Mouse (Mus musculus) CH12.LX (cell line): ENCODE measurements around the gene Tma16. TPM values are rescaled to one million over a fixed set of nuclear protein-coding genes. Genes with fewer than 3 reads are reported as not detected.
A peak's percentile ranks its signal among the peaks of the same experiment; 100 is the strongest.

ENCODE experiments used
- DNase-seq: peaks from one replicate; pipeline ENCODE4 v3.0.0-alpha.2; 2013; ENCODE audit errors: extremely low read depth
- H3K27ac ChIP-seq: 2 replicates; pipeline ENCODE4 v1.5.1; 2012; ENCODE audit warnings: low read depth, mild to moderate bottlenecking, control low read depth, moderate library complexity; ENCODE audit not compliant: insufficient read depth
- H3K27me3 ChIP-seq: replicated peaks from 2 replicates; pipeline ENCODE3; 2012; ENCODE audit warnings: inconsistent platforms
- H3K36me3 ChIP-seq, 2 experiments: replicated peaks in 1 of 2; 2 replicates each; pipeline versions ENCODE3 to v1.6.1; 2012; ENCODE audit warnings: inconsistent platforms in 1 of 2, low read length in 1 of 2, mild to moderate bottlenecking in 1 of 2, mixed read lengths in 1 of 2, moderate library complexity in 1 of 2; ENCODE audit not compliant: control insufficient read depth in 1 of 2, insufficient read depth in 1 of 2
- H3K4me1 ChIP-seq, 2 experiments: 2 replicates each; pipeline ENCODE4 v1.6.1; 2012; ENCODE audit warnings: inconsistent platforms in 1 of 2, moderate library complexity in 1 of 2; ENCODE audit not compliant: insufficient read depth in 2 of 2, control insufficient read depth in 1 of 2
- H3K4me2 ChIP-seq: 2 replicates; pipeline ENCODE4 v1.6.1; 2012; ENCODE audit warnings: low read depth, mild to moderate bottlenecking, control low read depth; ENCODE audit not compliant: poor library complexity, insufficient read depth, severe bottlenecking
- H3K4me3 ChIP-seq, 3 experiments: fragments of 150-350 bp in 1 of 3; sonication (generic) in 1 of 3; replicated peaks in 1 of 3; 2 replicates each; pipeline versions ENCODE3 to v1.5.1; 2011 to 2012; ENCODE audit warnings: low read depth in 2 of 3, low read length in 2 of 3, mild to moderate bottlenecking in 2 of 3, moderate library complexity in 2 of 3, control low read depth in 1 of 3, improper control_type of control experiment in 1 of 3, inconsistent platforms in 1 of 3, mixed read lengths in 1 of 3; ENCODE audit not compliant: poor library complexity in 1 of 3
- H3K79me2 ChIP-seq: replicated peaks from 2 replicates; pipeline ENCODE4 v1.6.1; 2012; ENCODE audit warnings: mild to moderate bottlenecking, moderate library complexity; ENCODE audit not compliant: control insufficient read depth, poor library complexity, insufficient read depth, severe bottlenecking; ENCODE audit errors: extremely low read depth
- H3K9ac ChIP-seq: 2 replicates; pipeline ENCODE4 v1.6.1; 2012; ENCODE audit warnings: low read depth, mild to moderate bottlenecking, control low read depth, moderate library complexity; ENCODE audit not compliant: insufficient read depth
- H3K9me3 ChIP-seq: replicated peaks from 2 replicates; pipeline ENCODE3; 2012; ENCODE audit warnings: low read length, inconsistent platforms, mixed read lengths
- CHD1 ChIP-seq: IDR thresholded peaks from 2 replicates; pipeline ENCODE4 v1.6.1; 2012; ENCODE audit warnings: low read depth, low read length, improper control_type of control experiment, inconsistent platforms
- CHD2 ChIP-seq: IDR thresholded peaks from 2 replicates; pipeline ENCODE4 v1.6.1; 2011; ENCODE audit warnings: low read length, improper control_type of control experiment
- CTCF ChIP-seq, 2 experiments: IDR thresholded peaks in 1 of 2; conservative IDR thresholded peaks in 1 of 2; 2 replicates each; pipeline ENCODE4 v1.5.1; 2011 to 2012; ENCODE audit warnings: low read depth in 2 of 2, low read length in 2 of 2, improper control_type of control experiment in 1 of 2, inconsistent platforms in 1 of 2, mild to moderate bottlenecking in 1 of 2, moderate library complexity in 1 of 2
- E2F4 ChIP-seq: IDR thresholded peaks from 2 replicates; pipeline ENCODE4 v1.6.1; 2011; ENCODE audit warnings: low read depth, low read length, improper control_type of control experiment; ENCODE audit not compliant: insufficient replicate concordance
- ELF1 ChIP-seq: IDR thresholded peaks from 2 replicates; pipeline ENCODE4 v1.6.1; 2014; ENCODE audit warnings: low read depth, mild to moderate bottlenecking, inconsistent platforms, low read length, improper control_type of control experiment
- EP300 ChIP-seq: IDR thresholded peaks from 2 replicates; pipeline ENCODE4 v1.6.1; 2011; ENCODE audit warnings: low read length, improper control_type of control experiment
- ETS1 ChIP-seq: conservative IDR thresholded peaks from 2 replicates; pipeline ENCODE4 v1.6.1; 2012; ENCODE audit warnings: low read depth, mild to moderate bottlenecking, inconsistent platforms, low read length, improper control_type of control experiment, moderate library complexity
- GABPA ChIP-seq: IDR thresholded peaks from 2 replicates; pipeline ENCODE4 v1.6.1; 2012; ENCODE audit warnings: low read depth, low read length, improper control_type of control experiment, inconsistent platforms; ENCODE audit not compliant: insufficient replicate concordance
- HCFC1 ChIP-seq: IDR thresholded peaks from 2 replicates; pipeline ENCODE4 v1.6.1; 2012; ENCODE audit warnings: low read depth, mild to moderate bottlenecking, inconsistent platforms, low read length, improper control_type of control experiment
- IRF4 ChIP-seq: IDR thresholded peaks from 2 replicates; pipeline ENCODE4 v1.6.1; 2014; ENCODE audit warnings: low read depth, mild to moderate bottlenecking, inconsistent platforms, low read length, improper control_type of control experiment
- JUN ChIP-seq: IDR thresholded peaks from 2 replicates; pipeline ENCODE4 v1.6.1; 2011; ENCODE audit warnings: low read depth, mild to moderate bottlenecking, low read length, improper control_type of control experiment, moderate library complexity; ENCODE audit not compliant: insufficient read depth
- JUND ChIP-seq: conservative IDR thresholded peaks from 2 replicates; pipeline ENCODE4 v1.6.1; 2011; ENCODE audit warnings: low read depth, low read length, improper control_type of control experiment
- MAZ ChIP-seq: IDR thresholded peaks from 2 replicates; pipeline ENCODE4 v1.6.1; 2012; ENCODE audit warnings: low read depth, mild to moderate bottlenecking, inconsistent platforms, low read length, improper control_type of control experiment, moderate library complexity
- MEF2A ChIP-seq: IDR thresholded peaks from 2 replicates; pipeline ENCODE4 v1.6.1; 2014; ENCODE audit warnings: low read depth, mild to moderate bottlenecking, inconsistent platforms, low read length, improper control_type of control experiment, borderline replicate concordance
- MXI1 ChIP-seq: IDR thresholded peaks from 2 replicates; pipeline ENCODE4 v1.6.1; 2011; ENCODE audit warnings: mild to moderate bottlenecking, low read depth, low read length, improper control_type of control experiment
- MYC ChIP-seq: IDR thresholded peaks from 2 replicates; pipeline ENCODE4 v1.6.1; 2011; ENCODE audit warnings: low read depth, mild to moderate bottlenecking, improper control_type of control experiment, low read length
- NELFE ChIP-seq: IDR thresholded peaks from 2 replicates; pipeline ENCODE4 v1.6.1; 2011; ENCODE audit warnings: low read depth, low read length, improper control_type of control experiment
- NRF1 ChIP-seq: IDR thresholded peaks from 2 replicates; pipeline ENCODE4 v1.6.1; 2014; ENCODE audit warnings: low read depth, mild to moderate bottlenecking, inconsistent platforms, low read length, improper control_type of control experiment, moderate library complexity
- POLR2A ChIP-seq: IDR thresholded peaks from 2 replicates; pipeline ENCODE4 v1.6.1; 2011; ENCODE audit warnings: low read depth, mild to moderate bottlenecking, improper control_type of control experiment, low read length
- POLR2AphosphoS2 ChIP-seq: IDR thresholded peaks from 2 replicates; pipeline ENCODE4 v1.6.1; 2011; ENCODE audit warnings: low read depth, low read length, improper control_type of control experiment
- RAD21 ChIP-seq: IDR thresholded peaks from 2 replicates; pipeline ENCODE4 v1.6.1; 2011; ENCODE audit warnings: low read depth, mild to moderate bottlenecking, low read length, improper control_type of control experiment, moderate library complexity
- RCOR1 ChIP-seq: conservative IDR thresholded peaks from 2 replicates; pipeline ENCODE4 v1.6.1; 2012; ENCODE audit warnings: low read depth, mild to moderate bottlenecking, inconsistent platforms, low read length, improper control_type of control experiment
- SIN3A ChIP-seq: IDR thresholded peaks from 2 replicates; pipeline ENCODE4 v1.6.1; 2012; ENCODE audit warnings: low read length, improper control_type of control experiment, inconsistent platforms
- SMC3 ChIP-seq: IDR thresholded peaks from 2 replicates; pipeline ENCODE4 v1.6.1; 2011; ENCODE audit warnings: low read depth, low read length, improper control_type of control experiment
- TBP ChIP-seq: conservative IDR thresholded peaks from 2 replicates; pipeline ENCODE4 v1.6.1; 2011; ENCODE audit warnings: low read depth, low read length, improper control_type of control experiment
- TCF12 ChIP-seq: IDR thresholded peaks from 2 replicates; pipeline ENCODE4 v1.6.1; 2014; ENCODE audit warnings: low read depth, mild to moderate bottlenecking, inconsistent platforms, low read length, improper control_type of control experiment
- UBTF ChIP-seq: IDR thresholded peaks from 2 replicates; pipeline ENCODE4 v1.6.1; 2012; ENCODE audit warnings: low read depth, mild to moderate bottlenecking, inconsistent platforms, low read length, improper control_type of control experiment, moderate library complexity
- USF1 ChIP-seq: IDR thresholded peaks from 2 replicates; pipeline ENCODE4 v1.6.1; 2014; ENCODE audit warnings: low read depth, mild to moderate bottlenecking, inconsistent platforms, low read length, improper control_type of control experiment
- USF2 ChIP-seq: conservative IDR thresholded peaks from 2 replicates; pipeline ENCODE4 v1.6.1; 2011; ENCODE audit warnings: low read depth, low read length, improper control_type of control experiment
- ZC3H11A ChIP-seq: IDR thresholded peaks from 2 replicates; pipeline ENCODE4 v1.6.1; 2012; ENCODE audit warnings: low read depth, mild to moderate bottlenecking, inconsistent platforms, low read length, improper control_type of control experiment
- ZKSCAN1 ChIP-seq: IDR thresholded peaks from 2 replicates; pipeline ENCODE4 v1.6.1; 2012; ENCODE audit warnings: low read depth, inconsistent platforms, low read length, improper control_type of control experiment, borderline replicate concordance
- ZMIZ1 ChIP-seq: IDR thresholded peaks from 2 replicates; pipeline ENCODE4 v1.6.1; 2012; ENCODE audit warnings: low read depth, mild to moderate bottlenecking, inconsistent platforms, low read length, improper control_type of control experiment
- dilution Hi-C: fragments of 300-500 bp; cut with MboI; formaldehyde crosslinking; loops from 2 replicates; pipeline ENCODE4 v1.14.3; 2020; ENCODE audit warnings: low sequenced_read_pairs; ENCODE audit not compliant: extremely low pct_unique_long_range_greater_than_20kb, extremely low pct_ligation_motif_present
- in situ Hi-C: fragments of 300-500 bp; cut with MboI; formaldehyde crosslinking; loops from 3 replicates; pipeline ENCODE4 v1.14.3; 2019; ENCODE audit warnings: low sequenced_read_pairs, low pct_ligation_motif_present, low pct_unique_long_range_greater_than_20kb, mixed read lengths
- polyA plus RNA-seq: library from polyadenylated mRNA; unstranded; fragments of >175 nt; gene quantifications from 2 replicates; pipeline ENCODE4 v1.2.1, GENCODE M21; 2012; ENCODE audit warnings: low read depth; ENCODE audit not compliant: insufficient read length
- total RNA-seq, 2 experiments: library from RNA; depleted of rRNA; stranded (reverse); fragments of 300-350 nt in 1 of 2; fragments of >200 nt in 1 of 2; gene quantifications; 2 replicates each; pipeline ENCODE4 v1.2.3; 2012 to 2014

The Tma16 gene
- total and polyA plus RNA-seq, 3 experiments: 13.7 to 36.5 (median 36.0) TPM

DNA sequence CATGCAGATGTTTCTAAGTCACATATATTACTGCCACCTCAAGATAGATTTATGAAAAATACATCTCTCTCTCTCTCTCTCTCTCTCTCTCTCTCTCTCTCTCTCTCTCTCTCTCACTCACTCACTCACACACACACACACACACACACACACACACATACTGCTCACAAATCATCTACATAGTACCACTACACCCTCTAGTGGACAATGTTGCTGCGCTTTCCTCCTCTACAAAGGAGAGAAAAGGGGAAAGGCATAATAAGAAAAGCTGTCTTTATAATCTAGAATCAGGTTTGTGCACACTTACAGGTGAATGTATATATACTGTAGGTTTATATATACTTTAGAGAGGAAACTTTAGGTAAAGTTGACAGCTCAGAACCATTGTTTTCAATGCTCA is 43.6 kb downstream of the Tma16 start:
- no peak for TF ChIP-seq JUND
- no peak for TF ChIP-seq ZKSCAN1
- TF ChIP-seq SMC3: peak; percentile 70
- TF ChIP-seq RAD21: peak; percentile 75
- no peak for TF ChIP-seq NELFE
- no peak for TF ChIP-seq NRF1
- no peak for TF ChIP-seq TCF12
- TF ChIP-seq MEF2A: no peak
- peak; percentile 19 to 78; a peak in 2 of 4 replicates for TF ChIP-seq CTCF (conservative IDR thresholded peaks at IDR 0.05 in 1 of 2, IDR thresholded peaks at IDR 0.05 in 1 of 2; ENCODE audit: low read depth in 2 of 2, low read length in 2 of 2)
- TF ChIP-seq CHD2: no peak
- TF ChIP-seq ZC3H11A: no peak
- no peak overlapping the region for H3K9ac ChIP-seq
- in situ Hi-C loops: loop anchor here (25.0 kb wide), 1 partner anchor 1280 kb away; no protein-coding TSS in a partner anchor
- peak; percentile 63 for DNase-seq
- peaks cover 11 to 31% of the 10 kb centered on the region in 2 experiments for H3K4me1 ChIP-seq
- H3K4me2 ChIP-seq: no peak overlapping the region
- H3K27ac ChIP-seq: no peak overlapping the region
- H3K79me2 ChIP-seq: no peaks in the 10 kb centered on the region
- H3K9me3 ChIP-seq: no peaks in the 10 kb centered on the region
- H3K4me3 ChIP-seq: no peak overlapping the region
- no peaks in the 10 kb centered on the region for H3K36me3 ChIP-seq
- no peaks in the 10 kb centered on the region for H3K27me3 ChIP-seq
- dilution Hi-C loops: no loop called here

DNA sequence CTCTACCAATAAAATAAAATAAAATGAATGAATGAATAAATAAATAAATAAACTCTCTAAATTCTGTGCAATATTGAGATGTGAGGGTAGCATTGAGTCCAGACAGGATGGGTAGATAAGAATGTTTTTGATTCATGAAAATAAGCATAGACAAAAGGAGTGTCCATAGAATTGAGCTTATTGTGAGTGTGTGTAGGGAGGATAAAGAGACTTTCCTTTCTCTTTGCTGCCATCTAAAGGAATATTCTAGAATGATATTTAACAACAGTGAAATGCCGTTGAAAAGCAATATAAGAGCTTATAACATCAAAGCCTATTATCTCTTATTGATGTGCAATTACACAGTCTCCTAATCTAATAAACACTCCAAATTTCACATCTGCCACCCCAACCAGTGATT is 45.2 kb downstream of the Tma16 start:
- Histone ChIP-seq H3K79me2 (no peaks in the 10 kb centered on the region), H3K9me3 (no peaks in the 10 kb centered on the region), H3K27ac (no peak overlapping the region), H3K36me3 (no peaks in the 10 kb centered on the region), H3K9ac (no peak overlapping the region), H3K4me1 (peaks cover 11 to 41% of the 10 kb centered on the region in 2 experiments), H3K4me3 (no peak overlapping the region), H3K27me3 (no peaks in the 10 kb centered on the region), H3K4me2 (no peak overlapping the region)
- peak; percentile 28 for DNase-seq
- dilution Hi-C loops: no loop called here
- in situ Hi-C loops: loop anchor here (25.0 kb wide), 1 partner anchor 1279 kb away; no protein-coding TSS in a partner anchor
- TF ChIP-seq USF1: no peak
- no peak for TF ChIP-seq TBP
- no peak for TF ChIP-seq MXI1
- no peak for TF ChIP-seq NRF1
- no peak for TF ChIP-seq MYC
- TF ChIP-seq JUND: 0 out of 2 replicates have a peak, but pooled peaks have one; percentile 24
- no peak for TF ChIP-seq ZMIZ1
- no peak for TF ChIP-seq TCF12
- TF ChIP-seq ELF1: no peak
- no peak for TF ChIP-seq JUN
- no peak for TF ChIP-seq UBTF
- no peak for TF ChIP-seq EP300
- peak; percentile 91 for TF ChIP-seq RAD21
- TF ChIP-seq ETS1: no peak
- TF ChIP-seq POLR2AphosphoS2: no peak
- no peak for TF ChIP-seq USF2
- peak; percentile 73 for TF ChIP-seq SMC3
- no peak for TF ChIP-seq MEF2A
- TF ChIP-seq RCOR1: no peak
- no peak for TF ChIP-seq GABPA
- no peak for TF ChIP-seq NELFE
- TF ChIP-seq SIN3A: no peak
- TF ChIP-seq HCFC1: no peak
- no peak for TF ChIP-seq ZKSCAN1
- no peak for TF ChIP-seq POLR2A
- TF ChIP-seq E2F4: no peak
- no peak for TF ChIP-seq MAZ
- no peak for TF ChIP-seq IRF4
- TF ChIP-seq CHD1: no peak
